Mouse (Mus musculus): ENCODE measurements around the gene Atl1. TPM values are rescaled to one million over a fixed set of nuclear protein-coding genes. Genes with fewer than 3 reads are reported as not detected.

The Atl1 gene
- total RNA-seq (2021), result 100 to 1,000 TPM; 230 to 233 TPM
- long read RNA-seq, experiment 1, partial matches to known transcripts, result 96 of 124 reads
- long read RNA-seq, experiment 1, other reads (novel, unspliced or antisense), result 28 of 124 reads
- long read RNA-seq, experiment 2, partial matches to known transcripts, result 68 of 89 reads
- long read RNA-seq, experiment 2, other reads (novel, unspliced or antisense), result 21 of 89 reads

GRCm38 (mm10) chr12:69892371-69893251 lies at the start of gene Atl1, which contains the start of gene Map4k5:
Gene Atl1 (plus strand): TSS chr12:69892614.
Gene Map4k5 (minus strand): TSS chr12:69893200.
- intact Hi-C loops (cut with DNase I), result loop anchor here (2.0 to 5.0 kb wide), 4 partner anchors 60 to 160 kb away; no protein-coding TSS in a partner anchor

GRCm38 (mm10) chr12:69843531-69844445 lies 48.6 kb upstream of the Atl1 start:
- DNase-seq (ENCODE audit: extremely low spot score in 1 of 2, low spot score in 2 of 2), result peak in 1 of 2 experiments; percentile 38
- H3K27ac ChIP-seq, result peak overlapping the region; percentile 32; the same call in 1 of the 2 replicates
- no peak; the same call in 1 of the 2 replicates for TF ChIP-seq CTCF (IDR thresholded peaks at IDR 0.05)
- no peak overlapping the region for H3K4me3 ChIP-seq
- intact Hi-C loops (cut with DNase I), result no loop called here

More at GRCm38 (mm10) chr12:69892371-69893251, at the start of gene Atl1, which contains the start of gene Map4k5:
- DNase-seq (ENCODE audit: extremely low spot score in 1 of 2, low spot score in 2 of 2), result peak; percentile 90 to 91
- TF ChIP-seq CTCF (IDR thresholded peaks at IDR 0.05), result peak; percentile 91
- Histone ChIP-seq H3K4me3 (peak within 1 kb of the TSS; percentile 83), H3K27ac (peak within 1 kb of the TSS; percentile 96)

DNA sequence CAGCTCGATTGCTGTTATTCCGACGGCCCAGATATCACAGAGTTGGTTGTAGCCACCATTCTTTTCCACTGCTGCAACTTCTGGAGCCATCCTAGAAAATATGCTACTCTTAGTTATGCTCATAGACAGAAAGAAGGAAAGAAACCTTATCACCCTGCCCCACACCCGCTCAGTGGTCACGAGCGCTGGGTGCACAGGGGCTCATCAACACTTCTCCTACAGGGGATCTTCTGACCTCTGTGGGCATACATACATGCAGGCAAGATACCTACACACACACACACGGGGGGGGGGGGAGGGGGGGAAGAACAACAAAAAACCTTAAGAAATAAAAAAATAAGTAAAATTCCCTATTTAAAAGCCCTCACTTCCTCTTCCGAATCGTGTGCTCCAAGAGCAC lies 46.7 kb upstream of the Atl1 start:
- intact Hi-C loops (cut with DNase I), result no loop called here
- H3K4me3 ChIP-seq, result no peak overlapping the region
- DNase-seq (ENCODE audit: extremely low spot score in 1 of 2, low spot score in 2 of 2), result no peak
- TF ChIP-seq CTCF (IDR thresholded peaks at IDR 0.05), result no peak
- H3K27ac ChIP-seq, result no peak overlapping the region

GRCm38 (mm10) chr12:69846499-69846898 lies 45.9 kb upstream of the Atl1 start:
- no peak for TF ChIP-seq CTCF (IDR thresholded peaks at IDR 0.05)
- DNase-seq (ENCODE audit: extremely low spot score in 1 of 2, low spot score in 2 of 2), result no peak
- H3K27ac ChIP-seq, result no peak overlapping the region
- no peak overlapping the region for H3K4me3 ChIP-seq
- intact Hi-C loops (cut with DNase I), result no loop called here

DNA sequence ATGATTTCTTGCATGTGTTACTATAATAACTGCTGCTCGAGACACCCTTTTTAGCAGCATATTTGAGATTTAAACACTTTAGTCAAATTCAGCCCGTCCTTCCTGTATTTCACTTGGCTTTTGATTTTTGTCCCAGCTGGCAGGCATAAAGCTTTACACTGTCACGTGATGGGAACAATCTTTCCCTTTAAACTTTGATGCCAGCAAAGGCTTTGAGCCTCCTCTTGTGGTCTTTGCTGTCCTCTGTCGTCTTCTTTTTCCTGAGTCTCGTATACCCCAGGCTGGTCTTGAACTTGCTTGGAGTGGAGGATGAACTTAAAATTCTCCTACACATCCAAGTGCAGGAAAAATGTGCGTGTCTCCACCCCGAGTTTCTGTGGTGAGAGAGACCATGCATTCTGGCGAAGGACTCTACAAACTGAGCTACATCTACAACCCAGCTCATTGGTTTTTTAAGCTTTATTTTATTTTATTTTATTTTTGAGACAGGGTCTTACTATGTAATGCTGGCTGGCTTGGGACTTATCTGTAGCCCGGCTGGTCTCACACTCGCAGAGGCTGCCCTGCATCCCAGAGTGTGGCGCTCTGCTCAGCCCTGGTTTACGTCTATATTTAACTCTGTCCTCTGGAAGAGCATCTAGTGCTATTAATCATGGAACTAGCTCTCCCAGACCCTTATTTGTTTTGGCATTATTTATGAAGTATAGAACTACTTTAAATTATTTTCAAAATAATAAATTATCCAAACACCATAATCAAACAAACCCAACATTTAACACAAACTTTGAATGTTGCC lies 44.1 kb upstream of the Atl1 start:
- H3K4me3 ChIP-seq, result no peak overlapping the region
- intact Hi-C loops (cut with DNase I), result no loop called here
- no peak for TF ChIP-seq CTCF (IDR thresholded peaks at IDR 0.05)
- no peak overlapping the region for H3K27ac ChIP-seq
- DNase-seq (ENCODE audit: extremely low spot score in 1 of 2, low spot score in 2 of 2), result no peak

- Histone ChIP-seq H3K4me3 (no peak overlapping the region), H3K27ac (no peak overlapping the region)
- intact Hi-C loops (cut with DNase I), result no loop called here
- no peak for DNase-seq (ENCODE audit: extremely low spot score in 1 of 2, low spot score in 2 of 2)
- no peak for TF ChIP-seq CTCF (IDR thresholded peaks at IDR 0.05)
These were observed 40.1 kb upstream of the Atl1 start for GRCm38 (mm10) chr12:69852288-69852687.

DNA sequence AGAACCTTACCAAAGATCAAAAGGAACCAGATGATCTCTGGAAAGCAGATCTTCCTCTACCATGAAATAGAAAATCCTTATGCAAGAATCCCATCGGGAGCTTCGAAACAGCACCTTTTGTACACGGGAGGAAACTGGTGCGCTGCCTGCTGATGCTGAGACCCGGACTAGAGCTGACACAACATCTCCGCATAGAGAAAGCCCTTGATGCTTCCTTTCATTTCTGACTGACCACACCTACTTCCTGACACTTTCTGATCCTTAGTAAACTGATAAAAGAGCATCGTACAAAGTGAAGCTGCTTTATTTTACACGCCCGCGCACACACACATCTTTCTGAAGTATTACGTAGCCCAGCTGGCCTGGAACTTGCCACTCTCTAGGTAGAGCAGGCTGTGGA lies 39.0 kb upstream of the Atl1 start:
- intact Hi-C loops (cut with DNase I), result no loop called here
- DNase-seq (ENCODE audit: extremely low spot score in 1 of 2, low spot score in 2 of 2), result no peak
- no peak overlapping the region for H3K27ac ChIP-seq
- H3K4me3 ChIP-seq, result no peak overlapping the region
- TF ChIP-seq CTCF (IDR thresholded peaks at IDR 0.05), result no peak

DNA sequence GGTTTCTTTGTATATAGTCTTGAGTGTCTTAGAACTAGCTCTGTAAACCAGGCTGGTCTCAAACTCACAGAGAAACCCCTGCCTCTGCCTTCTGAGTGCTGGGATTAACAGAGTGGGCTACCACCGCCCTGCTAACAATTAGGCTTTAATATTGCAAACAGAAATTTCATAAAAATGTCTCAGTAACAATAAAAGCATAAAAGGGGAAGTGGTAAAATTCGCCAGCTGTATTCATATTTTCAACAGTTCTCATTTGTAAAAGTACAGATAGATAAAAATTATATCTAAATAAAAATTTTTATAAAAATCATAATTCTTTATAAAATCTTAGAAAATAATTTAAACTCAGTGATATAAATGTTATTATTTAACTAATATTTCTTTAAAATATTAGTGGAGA lies 38.5 kb upstream of the Atl1 start:
- no peak overlapping the region for H3K27ac ChIP-seq
- no peak for TF ChIP-seq CTCF (IDR thresholded peaks at IDR 0.05)
- H3K4me3 ChIP-seq, result no peak overlapping the region
- no peak for DNase-seq (ENCODE audit: extremely low spot score in 1 of 2, low spot score in 2 of 2)
- intact Hi-C loops (cut with DNase I), result no loop called here

DNA sequence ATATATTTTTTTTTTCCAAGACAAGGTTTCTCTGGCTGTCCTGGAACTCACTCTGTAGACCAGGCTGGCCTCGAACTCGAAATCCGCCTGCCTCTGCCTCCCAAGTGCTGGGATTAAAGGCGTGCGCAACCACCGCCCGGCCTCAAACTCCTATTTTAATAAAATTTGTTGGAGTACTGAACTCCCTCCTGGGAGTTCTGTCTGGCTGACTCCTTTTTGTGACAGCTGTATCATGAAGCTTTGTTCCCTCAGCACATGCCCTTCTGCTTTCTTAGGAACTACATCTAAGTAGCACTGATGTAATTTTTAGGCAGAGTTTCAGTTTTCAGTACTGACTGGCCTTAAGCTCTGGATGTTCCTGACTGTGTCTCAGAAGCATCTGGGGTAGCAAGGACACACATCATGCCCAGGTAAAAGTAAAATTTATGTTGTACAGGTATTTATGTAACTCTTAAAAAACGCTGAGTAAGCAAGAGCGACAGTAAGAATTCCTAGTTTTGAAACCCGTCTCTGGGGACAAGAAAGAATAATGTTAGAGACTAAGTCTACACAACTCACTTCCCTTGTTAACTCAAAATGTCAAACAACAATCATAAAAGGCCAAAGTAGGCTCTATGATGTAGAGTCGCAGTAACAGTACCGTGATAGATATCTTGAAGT lies 36.6 kb upstream of the Atl1 start:
- TF ChIP-seq CTCF (IDR thresholded peaks at IDR 0.05), result no peak
- intact Hi-C loops (cut with DNase I), result loop anchor here (2.0 kb wide), 1 partner anchor 31 kb away; no protein-coding TSS in a partner anchor
- H3K27ac ChIP-seq, result peak overlapping the region; percentile 53

DNA sequence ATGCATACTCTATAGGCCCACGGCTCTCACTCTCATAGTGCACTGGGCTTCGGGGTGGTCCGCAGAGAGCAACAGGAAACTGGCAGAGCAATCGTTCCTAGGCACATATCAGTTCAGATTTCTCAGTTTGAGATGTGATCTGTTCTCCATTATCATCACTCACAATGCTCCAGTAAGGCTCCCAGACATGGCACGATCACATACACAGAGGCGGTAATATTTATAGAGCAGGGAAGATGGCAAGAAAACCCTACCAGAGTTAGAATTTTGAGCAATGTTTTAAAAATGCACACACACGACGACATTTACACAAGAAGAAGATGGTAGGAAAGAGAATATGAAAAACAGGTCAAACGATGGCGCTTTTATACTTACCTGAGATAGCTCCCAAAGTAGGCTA lies 36.0 kb upstream of the Atl1 start:
- H3K27ac ChIP-seq, result peak overlapping the region; percentile 73
- no peak overlapping the region for H3K4me3 ChIP-seq
- DNase-seq (ENCODE audit: extremely low spot score in 1 of 2, low spot score in 2 of 2), result no peak
- intact Hi-C loops (cut with DNase I), result loop anchor here (2.0 kb wide), 1 partner anchor 30 kb away; no protein-coding TSS in a partner anchor
- TF ChIP-seq CTCF (IDR thresholded peaks at IDR 0.05), result no peak

More for the DNA sequence above, 36.6 kb upstream of the Atl1 start:
- H3K4me3 ChIP-seq, result no peak overlapping the region
- no peak for DNase-seq (ENCODE audit: extremely low spot score in 1 of 2, low spot score in 2 of 2)

Measured in left cerebral cortex, adult 2 months (tissue).